Mouse (Mus musculus): ENCODE results near the gene Stox2.
"Not testable (repeated sequence)": the region's sequence is repeated elsewhere in the genome, so short reads cannot be mapped to it uniquely, and the experiment has no call there.

The Stox2 gene

DNA sequence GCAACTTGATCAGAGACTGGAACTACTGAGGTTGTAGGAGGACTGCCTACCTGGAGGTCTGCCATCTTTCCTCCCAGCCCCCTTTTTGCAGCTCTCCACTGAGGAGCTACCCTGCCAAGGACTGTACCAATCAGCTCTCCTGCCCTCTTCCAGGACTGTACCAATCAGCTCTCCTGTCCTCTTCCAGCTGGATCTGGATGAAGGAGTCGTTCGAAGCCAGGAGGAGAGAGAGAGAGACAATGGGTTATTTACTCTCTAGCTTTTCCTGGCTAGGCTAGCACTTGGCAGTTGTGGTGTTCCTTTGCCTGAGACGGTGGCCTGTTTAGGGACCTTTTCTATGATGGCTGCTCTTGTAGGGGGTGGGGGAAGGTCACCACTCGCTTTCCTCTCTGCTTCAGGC, 14.9 kb downstream of the Stox2 start:
- no peaks in the 10 kb centered on the region for H3K36me3 ChIP-seq (ENCODE audit: control insufficient read depth, insufficient read depth, low read length, poor library complexity, severe bottlenecking)
- DNase-seq (ENCODE audit: low read depth, low spot score), result no peak
- no peaks in the 10 kb centered on the region for H3K27me3 ChIP-seq (ENCODE audit: control insufficient read depth, insufficient read depth, low read length, poor library complexity, severe bottlenecking)

DNA sequence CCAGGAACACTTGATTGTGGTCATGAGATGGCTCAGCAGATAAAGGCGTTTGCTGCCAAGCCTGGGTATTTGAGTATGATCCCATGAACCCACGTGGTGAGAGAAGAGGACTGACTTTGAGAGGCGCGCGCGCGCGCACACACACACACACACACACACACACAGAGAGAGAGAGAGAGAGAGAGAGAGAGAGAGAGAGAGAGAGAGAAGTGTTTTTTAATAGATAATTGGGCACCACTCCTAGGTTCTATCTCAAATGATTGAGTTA, 32.0 kb downstream of the Stox2 start:
- not testable (repeated sequence) for H3K36me3 ChIP-seq (ENCODE audit: control insufficient read depth, insufficient read depth, low read length, poor library complexity, severe bottlenecking); DNase-seq (ENCODE audit: low read depth, low spot score); H3K27me3 ChIP-seq (ENCODE audit: control insufficient read depth, insufficient read depth, low read length, poor library complexity, severe bottlenecking)

DNA sequence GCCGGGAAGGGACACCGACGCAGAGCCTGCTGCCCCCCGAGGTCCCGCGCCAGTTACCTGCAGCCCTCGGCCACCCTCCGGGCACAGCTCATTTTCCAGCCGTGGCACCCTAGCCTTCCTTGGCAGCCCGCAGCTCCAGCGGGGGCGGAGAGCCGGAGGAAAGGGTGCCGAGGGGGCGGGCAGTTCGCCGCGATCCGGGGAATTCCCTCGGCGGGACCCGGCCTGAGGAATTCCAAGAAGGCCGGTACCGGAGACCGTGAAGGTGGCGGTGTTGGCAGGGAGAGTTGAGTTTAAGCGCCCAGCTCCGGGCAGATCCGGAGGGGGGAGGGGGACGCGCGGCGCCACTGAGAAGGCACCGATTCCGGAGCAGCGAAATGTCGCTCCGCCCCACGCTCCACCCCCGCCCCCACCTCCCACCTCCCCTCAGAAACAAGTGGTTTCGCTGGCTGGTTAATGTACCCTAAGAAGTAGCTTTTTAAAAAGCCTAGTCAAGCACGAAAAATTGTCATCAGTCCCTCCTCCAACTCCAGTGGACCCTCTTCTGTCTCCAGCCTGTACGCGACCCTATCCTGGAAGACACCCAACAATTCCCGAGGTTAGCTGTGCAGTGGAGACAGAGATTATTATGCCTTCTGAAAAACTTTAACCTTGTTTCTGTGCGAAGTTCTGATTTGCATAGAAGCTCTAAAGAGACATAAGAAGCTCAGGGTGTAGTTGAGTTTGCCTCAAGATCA, 32.5 kb downstream of the Stox2 start:
- H3K27me3 ChIP-seq (ENCODE audit: control insufficient read depth, insufficient read depth, low read length, poor library complexity, severe bottlenecking), result peaks cover 2% of the 10 kb centered on the region; the same call in 1 of the 2 replicates
- DNase-seq (ENCODE audit: low read depth, low spot score), result no peak
- no peaks in the 10 kb centered on the region for H3K36me3 ChIP-seq (ENCODE audit: control insufficient read depth, insufficient read depth, low read length, poor library complexity, severe bottlenecking)

DNA sequence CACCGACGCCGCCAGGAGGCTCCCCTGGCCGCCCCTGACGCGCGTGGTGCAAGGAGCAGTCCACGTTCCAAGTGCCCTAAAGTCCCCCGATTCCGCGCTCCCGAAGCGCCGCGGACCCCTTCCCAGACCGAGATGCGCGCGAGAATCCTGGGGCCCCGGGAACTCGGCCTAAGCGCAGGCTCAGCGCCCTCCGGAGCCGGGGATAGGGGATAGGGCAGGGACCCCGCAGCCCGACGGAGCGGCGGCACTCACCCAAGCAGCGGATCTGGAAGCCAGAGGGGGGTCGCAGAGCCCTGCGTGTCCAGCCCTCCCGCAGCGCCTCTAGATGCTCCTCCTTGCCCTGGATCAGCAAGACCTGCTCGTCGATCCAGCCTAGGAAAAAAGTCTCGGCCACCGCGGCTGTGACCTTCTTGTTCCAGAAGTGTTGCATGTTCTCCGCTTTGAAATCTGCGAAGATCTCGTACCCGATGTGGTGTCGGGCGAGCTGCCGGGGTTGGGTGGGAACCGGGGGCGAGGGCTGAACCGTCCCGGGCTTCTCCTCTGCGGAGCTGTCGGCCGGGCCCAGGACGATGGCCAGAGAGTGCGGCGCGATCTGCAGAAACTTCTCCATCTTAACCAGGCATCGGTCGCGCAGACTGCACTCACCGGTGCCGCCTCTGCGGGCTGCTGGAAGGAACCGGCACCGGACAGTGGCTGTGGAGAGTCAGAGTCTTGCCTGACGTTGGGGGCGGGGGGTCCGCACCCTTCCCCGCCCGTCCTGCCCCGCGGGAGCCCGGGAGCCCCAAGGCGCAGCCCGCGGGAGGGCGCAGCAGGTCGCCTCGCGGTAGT, 33.3 kb downstream of the Stox2 start:
- peaks cover 2% of the 10 kb centered on the region; the same call in 1 of the 2 replicates for H3K27me3 ChIP-seq (ENCODE audit: control insufficient read depth, insufficient read depth, low read length, poor library complexity, severe bottlenecking)
- no peak for DNase-seq (ENCODE audit: low read depth, low spot score)
- no peaks in the 10 kb centered on the region for H3K36me3 ChIP-seq (ENCODE audit: control insufficient read depth, insufficient read depth, low read length, poor library complexity, severe bottlenecking)

DNA sequence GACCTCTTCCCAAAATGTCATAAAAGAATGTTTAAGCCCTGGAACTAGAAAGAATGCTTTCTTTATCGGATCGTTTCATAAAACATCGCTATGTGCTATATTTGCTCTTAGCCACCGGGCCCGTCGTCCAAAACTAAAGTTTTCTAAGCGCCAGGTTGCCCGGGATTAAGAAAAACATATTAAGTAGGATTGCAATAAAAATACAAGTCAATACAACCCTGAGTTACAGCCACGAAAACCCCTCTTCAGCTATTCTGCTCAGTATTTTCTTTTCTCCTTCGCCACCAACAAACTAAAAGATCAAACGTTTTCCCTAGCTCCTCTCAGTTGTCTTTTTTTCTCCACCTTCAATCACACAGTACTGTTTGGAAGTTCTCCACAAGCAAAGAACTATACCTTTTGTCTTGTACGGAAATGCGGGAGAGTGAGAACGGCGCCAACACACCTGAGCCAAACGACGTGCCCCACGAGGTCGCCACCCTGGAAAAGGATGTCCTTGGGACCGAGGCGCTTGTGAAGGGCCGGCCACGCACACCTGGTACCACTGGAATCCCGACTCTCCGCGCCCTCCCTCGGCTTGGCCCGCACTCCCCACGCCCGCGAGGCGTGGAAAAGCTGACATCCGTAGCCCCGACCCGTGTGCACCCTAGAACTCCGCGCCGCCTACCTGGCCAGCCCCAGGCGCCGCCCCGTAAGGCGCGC, 34.0 kb downstream of the Stox2 start:
- H3K36me3 ChIP-seq (ENCODE audit: control insufficient read depth, insufficient read depth, low read length, poor library complexity, severe bottlenecking), result no peaks in the 10 kb centered on the region
- peaks cover 2% of the 10 kb centered on the region; the same call in 1 of the 2 replicates for H3K27me3 ChIP-seq (ENCODE audit: control insufficient read depth, insufficient read depth, low read length, poor library complexity, severe bottlenecking)
- no peak for DNase-seq (ENCODE audit: low read depth, low spot score)

DNA sequence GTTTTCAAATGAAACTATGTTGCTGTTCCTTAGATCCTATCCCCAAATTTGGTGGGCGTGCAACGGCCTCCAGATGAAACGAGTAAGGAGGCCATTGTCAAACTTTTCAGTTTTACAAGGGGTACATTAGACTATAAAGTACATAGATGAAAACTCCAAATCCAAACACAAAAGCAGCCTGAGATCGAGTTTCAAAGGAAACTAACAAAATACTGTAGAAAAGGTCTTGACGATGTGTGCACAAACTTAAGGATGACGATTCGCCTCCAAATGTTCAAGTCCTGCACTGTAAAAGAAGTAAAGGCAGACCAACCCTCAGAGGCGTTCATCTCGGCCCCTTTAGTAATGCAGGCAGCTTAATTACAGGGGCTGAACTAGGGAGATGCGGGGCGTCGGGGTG, 34.8 kb downstream of the Stox2 start:
- DNase-seq (ENCODE audit: low read depth, low spot score), result no peak
- H3K36me3 ChIP-seq (ENCODE audit: control insufficient read depth, insufficient read depth, low read length, poor library complexity, severe bottlenecking), result no peaks in the 10 kb centered on the region
- peaks cover 2% of the 10 kb centered on the region; the same call in 1 of the 2 replicates for H3K27me3 ChIP-seq (ENCODE audit: control insufficient read depth, insufficient read depth, low read length, poor library complexity, severe bottlenecking)

DNA sequence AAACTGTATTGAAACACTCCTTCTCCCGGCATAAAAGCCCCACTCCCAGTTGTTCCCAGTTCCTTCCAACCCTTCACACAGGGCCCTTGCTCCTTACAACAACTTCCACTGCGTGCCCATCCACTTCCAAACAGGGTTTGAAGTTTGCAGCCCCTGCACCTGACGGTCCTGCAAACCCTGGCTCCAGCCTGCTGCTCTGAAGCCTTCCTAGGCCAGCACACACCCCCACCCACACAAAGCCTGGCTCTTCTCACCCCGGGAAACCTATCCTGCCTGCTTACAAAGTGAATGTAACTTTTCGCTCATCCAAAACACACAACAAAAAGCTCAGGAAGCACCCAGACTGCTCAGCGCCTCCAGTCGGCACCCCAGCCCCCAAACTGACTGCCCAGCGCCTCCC, 37.1 kb downstream of the Stox2 start:
- DNase-seq (ENCODE audit: low read depth, low spot score), result no peak
- peaks cover 2% of the 10 kb centered on the region; the same call in 1 of the 2 replicates for H3K27me3 ChIP-seq (ENCODE audit: control insufficient read depth, insufficient read depth, low read length, poor library complexity, severe bottlenecking)
- no peaks in the 10 kb centered on the region for H3K36me3 ChIP-seq (ENCODE audit: control insufficient read depth, insufficient read depth, low read length, poor library complexity, severe bottlenecking)

DNA sequence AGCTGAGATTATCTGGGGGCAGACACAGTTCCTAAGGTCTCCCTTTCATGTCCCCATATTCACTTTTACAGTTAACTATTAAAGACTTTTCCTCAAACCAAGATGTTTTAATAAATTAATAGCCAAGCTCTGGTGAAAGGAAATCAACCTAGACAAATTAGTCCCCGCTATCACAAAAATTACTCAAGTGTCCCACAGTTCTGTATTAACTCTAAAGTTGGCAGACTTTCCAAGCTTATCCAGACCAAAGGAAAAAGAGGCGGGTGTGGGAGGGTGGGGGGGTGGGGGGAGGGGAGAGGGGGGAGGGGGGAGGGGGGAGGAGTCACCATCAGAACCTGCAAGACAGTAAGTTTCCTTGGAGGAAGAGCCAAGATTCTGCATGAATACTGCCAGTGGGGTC, 41.3 kb downstream of the Stox2 start:
- DNase-seq (ENCODE audit: low read depth, low spot score), result no peak
- H3K27me3 ChIP-seq (ENCODE audit: control insufficient read depth, insufficient read depth, low read length, poor library complexity, severe bottlenecking), result no peaks in the 10 kb centered on the region

DNA sequence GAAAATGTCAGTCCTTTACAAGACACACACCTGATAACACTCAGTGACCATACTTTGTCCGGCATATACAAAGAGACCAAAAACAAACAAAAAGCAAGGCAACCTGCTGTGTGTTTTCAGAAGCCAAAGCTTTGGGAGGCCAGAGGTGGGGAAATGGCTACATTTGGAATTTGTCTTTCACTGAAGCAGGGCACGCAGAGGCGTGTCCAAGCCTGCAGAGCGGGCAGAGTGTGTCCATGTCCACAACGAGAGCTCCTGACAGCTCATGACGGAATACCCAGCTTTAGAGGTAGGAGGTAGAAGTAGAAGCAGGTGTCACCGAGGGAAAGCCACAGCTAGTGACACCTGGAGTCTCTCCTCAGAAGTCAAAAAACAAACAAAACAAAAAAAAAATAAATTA, 53.2 kb downstream of the Stox2 start:
- Histone ChIP-seq H3K36me3 (ENCODE audit: control insufficient read depth, insufficient read depth, low read length, poor library complexity, severe bottlenecking) (no peaks in the 10 kb centered on the region), H3K27me3 (ENCODE audit: control insufficient read depth, insufficient read depth, low read length, poor library complexity, severe bottlenecking) (no peaks in the 10 kb centered on the region)
- DNase-seq (ENCODE audit: low read depth, low spot score), result no peak

More for the DNA sequence above, 41.3 kb downstream of the Stox2 start:
- no peaks in the 10 kb centered on the region for H3K36me3 ChIP-seq (ENCODE audit: control insufficient read depth, insufficient read depth, low read length, poor library complexity, severe bottlenecking)

DNA sequence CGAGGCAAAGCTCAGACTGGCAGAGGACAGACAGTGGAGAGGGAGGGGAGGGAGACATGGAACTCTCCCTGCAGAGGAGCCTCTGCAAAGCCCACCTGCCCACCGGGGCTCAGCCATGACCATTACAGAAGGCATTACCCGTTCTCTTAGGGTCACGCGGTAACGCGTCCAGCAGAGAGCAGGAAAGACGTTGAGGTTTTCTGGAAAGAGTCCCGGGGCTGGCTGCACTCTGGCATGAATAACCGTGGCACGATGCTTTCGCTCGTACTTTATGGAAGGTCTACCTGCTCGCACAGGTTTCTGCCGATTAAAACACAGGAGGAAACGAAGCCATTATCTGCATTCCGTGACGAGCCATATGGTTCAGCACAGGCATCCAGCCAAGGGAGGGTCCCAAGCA, 53.9 kb downstream of the Stox2 start:
- Histone ChIP-seq H3K27me3 (ENCODE audit: control insufficient read depth, insufficient read depth, low read length, poor library complexity, severe bottlenecking) (no peaks in the 10 kb centered on the region), H3K36me3 (ENCODE audit: control insufficient read depth, insufficient read depth, low read length, poor library complexity, severe bottlenecking) (no peaks in the 10 kb centered on the region)
- DNase-seq (ENCODE audit: low read depth, low spot score), result no peak

DNA sequence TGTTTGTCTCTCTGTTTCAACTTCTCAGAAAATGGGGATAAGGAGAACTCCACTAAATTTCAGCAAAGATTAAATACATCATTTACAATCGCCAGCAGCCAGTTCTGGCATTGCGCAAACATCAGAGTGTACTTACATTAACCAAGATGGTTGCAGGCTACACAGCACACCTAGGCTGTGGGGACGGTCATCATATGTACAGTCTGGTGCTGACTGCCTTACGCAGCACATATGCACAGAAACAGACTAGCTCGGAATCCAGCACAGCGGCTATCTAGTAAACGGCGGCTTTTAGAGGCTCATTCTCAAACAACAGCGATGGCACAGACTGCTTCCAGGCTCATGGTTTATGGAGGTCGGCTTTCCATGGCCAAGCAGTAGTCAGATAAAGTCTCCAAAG, 54.3 kb downstream of the Stox2 start:
- DNase-seq (ENCODE audit: low read depth, low spot score), result no peak
- H3K27me3 ChIP-seq (ENCODE audit: control insufficient read depth, insufficient read depth, low read length, poor library complexity, severe bottlenecking), result no peaks in the 10 kb centered on the region
- no peaks in the 10 kb centered on the region for H3K36me3 ChIP-seq (ENCODE audit: control insufficient read depth, insufficient read depth, low read length, poor library complexity, severe bottlenecking)

DNA sequence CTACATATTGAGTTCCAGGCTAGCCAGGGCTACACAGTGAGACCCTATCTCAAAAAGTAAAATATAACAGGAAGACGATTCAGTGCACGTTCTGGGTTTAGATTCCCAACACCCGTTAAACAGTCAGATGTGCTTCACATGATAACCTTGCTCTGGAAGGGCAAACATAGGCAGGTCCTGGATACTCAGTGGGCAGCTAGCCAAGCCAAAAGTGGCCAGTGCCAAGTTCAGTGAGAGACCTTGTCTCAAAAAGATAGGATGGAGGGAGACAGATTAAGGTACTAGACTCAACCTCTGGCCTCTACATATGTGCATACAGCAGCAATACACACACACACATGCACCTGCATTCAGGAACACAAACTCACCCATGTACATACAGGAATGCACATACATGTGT, 56.7 kb downstream of the Stox2 start:
- no peaks in the 10 kb centered on the region for H3K36me3 ChIP-seq (ENCODE audit: control insufficient read depth, insufficient read depth, low read length, poor library complexity, severe bottlenecking)
- H3K27me3 ChIP-seq (ENCODE audit: control insufficient read depth, insufficient read depth, low read length, poor library complexity, severe bottlenecking), result no peaks in the 10 kb centered on the region
- no peak for DNase-seq (ENCODE audit: low read depth, low spot score)

DNA sequence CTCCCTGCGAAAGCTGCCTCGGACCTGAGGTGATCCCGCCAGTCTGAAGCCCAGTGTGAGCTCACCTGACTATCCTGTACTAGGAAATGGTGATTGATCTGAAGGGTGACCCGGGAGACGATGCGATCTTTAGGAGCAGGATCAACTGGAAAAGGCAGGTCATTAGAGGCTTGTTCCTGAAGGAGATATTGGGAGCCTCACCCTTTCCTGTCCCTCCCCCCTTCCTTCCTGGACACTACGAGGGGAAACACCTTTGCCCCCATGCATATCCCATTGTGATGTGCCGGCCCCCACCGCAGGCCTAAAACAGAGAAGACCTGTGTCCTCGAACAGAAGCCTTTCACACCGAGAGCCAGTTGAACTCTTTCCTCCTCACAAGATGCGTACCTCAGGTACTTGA, 58.0 kb downstream of the Stox2 start:
- H3K27me3 ChIP-seq (ENCODE audit: control insufficient read depth, insufficient read depth, low read length, poor library complexity, severe bottlenecking), result no peaks in the 10 kb centered on the region
- H3K36me3 ChIP-seq (ENCODE audit: control insufficient read depth, insufficient read depth, low read length, poor library complexity, severe bottlenecking), result no peaks in the 10 kb centered on the region
- no peak for DNase-seq (ENCODE audit: low read depth, low spot score)

DNA sequence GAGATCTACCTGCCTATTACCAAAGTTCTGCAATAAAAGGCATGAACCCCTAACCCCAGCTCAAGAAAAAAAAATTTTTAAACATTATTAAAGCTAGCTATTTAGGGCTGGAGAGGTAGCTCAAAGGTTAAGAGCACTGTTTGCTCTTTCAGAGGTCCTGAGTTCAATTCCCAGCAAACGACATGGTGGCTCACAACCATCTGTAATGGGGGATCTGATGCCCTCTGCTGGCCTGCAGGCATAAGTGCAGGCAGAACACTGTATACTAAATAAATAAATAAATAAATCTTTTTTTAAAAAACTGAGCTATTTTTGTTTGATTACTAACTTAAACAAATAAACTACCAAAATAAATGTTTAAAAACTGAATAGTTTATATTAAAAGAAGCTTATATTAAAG, 60.4 kb downstream of the Stox2 start:
- Histone ChIP-seq H3K27me3 (ENCODE audit: control insufficient read depth, insufficient read depth, low read length, poor library complexity, severe bottlenecking) (no peaks in the 10 kb centered on the region), H3K36me3 (ENCODE audit: control insufficient read depth, insufficient read depth, low read length, poor library complexity, severe bottlenecking) (no peaks in the 10 kb centered on the region)
- DNase-seq (ENCODE audit: low read depth, low spot score), result peak; percentile 18

DNA sequence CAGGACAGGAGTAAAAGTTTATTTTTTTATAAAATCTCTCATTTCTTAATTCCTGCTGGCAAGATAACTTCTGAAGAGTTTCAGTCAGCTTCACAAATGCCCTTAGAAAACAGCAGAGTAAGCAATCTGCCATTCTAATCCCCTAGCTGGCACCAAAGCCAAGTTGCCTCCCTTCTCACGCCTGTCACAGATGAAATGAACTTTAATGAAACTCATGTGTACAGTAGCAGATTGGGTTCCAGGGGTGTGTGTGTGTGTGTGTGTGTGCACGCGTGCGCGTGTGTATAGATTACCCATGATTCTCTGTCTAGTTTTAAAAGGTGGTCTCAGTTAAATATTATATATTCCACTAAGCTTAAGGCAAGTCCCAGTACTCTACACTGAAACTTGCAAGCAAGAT, 62.0 kb downstream of the Stox2 start:
- DNase-seq (ENCODE audit: low read depth, low spot score), result no peak
- Histone ChIP-seq H3K36me3 (ENCODE audit: control insufficient read depth, insufficient read depth, low read length, poor library complexity, severe bottlenecking) (no peaks in the 10 kb centered on the region), H3K27me3 (ENCODE audit: control insufficient read depth, insufficient read depth, low read length, poor library complexity, severe bottlenecking) (no peaks in the 10 kb centered on the region)

All from splenic B cell, adult 2 months (primary cell).